Mouse (Mus musculus): ENCODE results near the gene Slc6a8. TPM values are rescaled to one million over a fixed set of nuclear protein-coding genes. Genes with fewer than 3 reads are reported as not detected.

The Slc6a8 gene
- polyA plus RNA-seq, 1 experiment from 2014 or later, result 192 TPM

DNA sequence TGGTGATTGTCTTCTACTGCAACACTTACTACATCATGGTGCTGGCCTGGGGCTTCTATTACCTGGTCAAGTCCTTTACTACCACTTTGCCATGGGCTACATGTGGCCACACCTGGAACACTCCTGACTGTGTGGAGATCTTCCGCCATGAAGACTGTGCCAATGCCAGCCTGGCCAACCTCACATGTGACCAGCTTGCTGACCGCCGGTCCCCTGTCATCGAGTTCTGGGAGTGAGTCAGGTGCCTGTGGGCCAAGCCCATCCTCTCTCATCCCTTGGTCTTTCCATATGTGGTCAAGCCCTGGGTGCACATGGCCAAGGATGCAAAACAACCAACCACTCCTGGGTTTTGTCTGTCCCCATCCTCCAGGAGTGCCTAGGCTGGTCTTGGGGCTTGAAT, 3.7 kb downstream of the Slc6a8 start:
- H3K27me3 ChIP-seq, result no peaks in the 10 kb centered on the region
- in situ Hi-C loops (cut with MboI; ENCODE audit: low pct_unique_long_range_greater_than_20kb), result no loop called here
- DNase-seq (ENCODE audit: low read depth, low spot score) (no peak), ATAC-seq (no peak)
- no peak for TF ChIP-seq CTCF (IDR thresholded peaks at IDR 0.05)
- CTCF ChIA-PET, result interaction anchor here (2.4 kb wide), 1 partner anchor 15 kb away, joined by 11 read pairs; no protein-coding TSS in a partner anchor
- POLR2A ChIA-PET, result no interaction called here

DNA sequence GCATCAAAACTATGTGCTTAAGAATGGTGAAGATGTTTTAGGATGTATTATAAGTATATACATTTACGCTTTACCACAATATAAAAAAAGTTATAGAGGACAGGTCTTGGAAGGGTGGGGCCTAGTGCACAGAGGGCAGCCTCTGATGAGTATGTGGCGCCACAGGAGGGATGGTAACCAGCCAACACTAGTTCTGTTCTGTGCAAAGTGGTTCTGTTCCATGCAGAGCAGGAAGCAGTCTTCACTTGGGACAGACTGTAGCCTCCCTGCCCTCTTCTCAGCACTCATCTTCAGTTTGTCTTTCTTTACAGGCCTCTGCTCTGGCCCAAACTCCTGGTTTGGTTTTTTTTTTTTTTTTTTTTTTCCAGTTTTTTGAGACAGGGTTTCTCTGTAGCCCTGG, 11.2 kb downstream of the Slc6a8 start:
- CTCF ChIA-PET, result no interaction called here
- TF ChIP-seq CTCF (IDR thresholded peaks at IDR 0.05), result no peak
- H3K27me3 ChIP-seq, result peaks cover 2% of the 10 kb centered on the region
- ATAC-seq (no peak), DNase-seq (ENCODE audit: low read depth, low spot score) (no peak)
- in situ Hi-C loops (cut with MboI; ENCODE audit: low pct_unique_long_range_greater_than_20kb), result no loop called here
- POLR2A ChIA-PET, result no interaction called here

DNA sequence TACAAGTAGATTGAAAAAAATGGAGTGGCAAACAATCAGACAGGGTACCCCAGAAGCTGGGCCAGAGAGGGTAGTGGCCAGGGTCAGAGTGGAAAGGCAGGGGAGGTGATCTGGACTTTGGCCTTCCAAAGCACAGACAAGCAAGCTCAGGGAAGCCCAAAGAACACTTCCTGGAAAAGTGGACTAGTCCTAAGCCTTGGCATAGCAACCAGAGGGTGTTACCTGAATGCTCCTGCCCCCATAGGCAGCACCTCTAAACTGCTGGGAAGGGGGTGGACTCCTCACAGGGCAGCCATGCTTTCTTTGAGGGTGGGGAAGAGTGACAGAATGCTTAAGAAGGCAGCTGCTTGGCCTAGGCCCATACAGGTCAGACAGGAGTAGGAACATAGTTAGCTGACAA, 12.0 kb downstream of the Slc6a8 start:
- ChIA-PET CTCF (interaction anchor here (1.2 kb wide), 2 partner anchors 10 to 33 kb away, joined by 3 to 5 read pairs; no protein-coding TSS in a partner anchor), POLR2A (interaction anchor here (1.6 kb wide), 1 partner anchor 10 kb away, joined by 9 read pairs; no protein-coding TSS in a partner anchor)
- no peak for TF ChIP-seq CTCF (IDR thresholded peaks at IDR 0.05)
- peaks cover 2% of the 10 kb centered on the region for H3K27me3 ChIP-seq
- in situ Hi-C loops (cut with MboI; ENCODE audit: low pct_unique_long_range_greater_than_20kb), result no loop called here
- DNase-seq (ENCODE audit: low read depth, low spot score) (no peak), ATAC-seq (no peak)

DNA sequence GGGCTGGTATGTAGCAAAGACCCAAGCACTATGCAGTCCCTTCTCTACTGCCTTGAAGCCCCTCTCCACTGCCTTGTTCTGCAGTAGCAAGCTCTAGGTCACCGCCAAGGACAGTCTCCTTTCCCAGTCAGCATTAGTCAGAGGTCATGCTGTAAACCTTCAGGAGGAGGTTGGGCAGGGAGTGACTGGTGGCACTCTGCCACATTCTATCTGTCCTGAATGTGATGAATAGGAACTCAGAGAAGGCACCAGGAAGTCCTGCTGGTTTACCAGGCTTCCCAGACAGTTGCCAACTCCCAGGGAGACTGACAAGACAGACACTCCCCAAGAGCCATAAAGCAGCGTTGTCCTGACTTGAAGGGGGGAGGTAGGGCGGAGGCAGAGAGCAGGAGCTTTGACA, 12.7 kb downstream of the Slc6a8 start:
- in situ Hi-C loops (cut with MboI; ENCODE audit: low pct_unique_long_range_greater_than_20kb), result no loop called here
- TF ChIP-seq CTCF (IDR thresholded peaks at IDR 0.05), result no peak
- POLR2A ChIA-PET, result interaction anchor here (1.6 kb wide), 1 partner anchor 11 kb away, joined by 9 read pairs; no protein-coding TSS in a partner anchor
- DNase-seq (ENCODE audit: low read depth, low spot score) (no peak), ATAC-seq (peak; percentile 63)
- peaks cover 2% of the 10 kb centered on the region for H3K27me3 ChIP-seq
- CTCF ChIA-PET, result interaction anchor here (1.2 to 2.0 kb wide), 3 partner anchors 10 to 32 kb away, joined by 3 to 5 read pairs (median 4); no protein-coding TSS in a partner anchor

DNA sequence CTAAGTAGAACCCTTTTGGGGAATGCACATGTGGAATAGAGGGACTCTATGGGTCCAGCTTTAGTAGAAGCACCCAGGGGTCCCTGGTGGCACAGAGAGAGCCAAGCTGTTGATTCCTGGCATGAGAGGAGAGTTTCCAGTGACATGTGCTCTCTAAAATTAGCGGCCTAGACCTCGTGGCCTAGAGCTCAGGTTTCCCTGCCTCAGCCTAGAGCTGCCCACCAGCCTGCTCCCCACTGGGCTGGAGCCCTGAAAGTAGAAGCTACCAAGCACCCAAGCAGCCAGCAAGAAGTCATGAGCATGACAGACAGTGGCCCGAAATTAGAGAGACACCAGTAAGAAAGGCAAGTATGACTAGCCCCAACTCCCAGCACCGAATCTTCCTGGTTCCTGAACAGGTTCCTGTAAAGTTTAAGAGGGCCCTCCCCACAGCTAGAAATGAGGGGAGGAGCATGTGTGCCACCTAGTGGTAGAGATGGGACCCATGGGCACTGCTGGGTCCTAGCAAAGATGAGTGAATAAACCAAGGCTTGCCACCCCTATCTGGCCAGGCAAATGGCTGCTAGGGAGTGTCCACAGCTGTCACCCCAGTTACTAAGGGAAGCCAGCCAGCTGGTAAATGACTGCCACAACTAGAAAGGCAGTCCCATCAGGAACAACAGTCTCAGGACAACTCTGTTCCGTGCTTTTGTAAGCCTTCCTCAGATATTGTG, 18.1 kb downstream of the Slc6a8 start:
- POLR2A ChIA-PET, result interaction anchor here (1.0 to 1.6 kb wide), 2 partner anchors 9 to 19 kb away, joined by 3 to 4 read pairs; no protein-coding TSS in a partner anchor
- ATAC-seq, result peak; percentile 65
- DNase-seq (ENCODE audit: low read depth, low spot score), result no peak
- in situ Hi-C loops (cut with MboI; ENCODE audit: low pct_unique_long_range_greater_than_20kb), result no loop called here
- CTCF ChIA-PET, result interaction anchor here (1.4 to 2.4 kb wide), 5 partner anchors 9 to 26 kb away, joined by 4 to 12 read pairs (median 11); no protein-coding TSS in a partner anchor
- peak; percentile 80 for TF ChIP-seq CTCF (IDR thresholded peaks at IDR 0.05)
- H3K27me3 ChIP-seq, result peaks cover 11% of the 10 kb centered on the region

DNA sequence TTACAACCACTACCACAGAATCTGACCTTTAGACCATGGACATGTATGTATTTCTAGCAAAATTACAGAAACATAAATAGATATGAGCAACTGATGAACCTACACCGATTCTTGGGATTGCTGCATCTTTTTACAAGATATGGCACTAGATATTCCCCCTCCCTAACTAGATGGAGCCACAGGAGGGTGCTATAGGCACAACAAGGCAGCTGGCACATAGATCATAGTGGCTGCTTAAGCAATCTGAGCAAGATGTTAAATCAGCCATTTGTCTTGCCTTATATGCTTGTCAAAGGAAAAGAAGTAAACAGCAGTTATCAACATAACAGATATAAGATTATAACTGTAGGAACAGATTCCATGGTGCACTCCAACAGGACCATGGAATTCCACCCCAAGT, 27.5 kb downstream of the Slc6a8 start:
- H3K27me3 ChIP-seq, result peaks cover 7% of the 10 kb centered on the region
- no peak for DNase-seq (ENCODE audit: low read depth, low spot score)
- ATAC-seq, result no peak
- ChIA-PET POLR2A (no interaction called here), CTCF (interaction anchor here (1.1 kb wide), 1 partner anchor 12 kb away, joined by 4 read pairs; no protein-coding TSS in a partner anchor)
- in situ Hi-C loops (cut with MboI; ENCODE audit: low pct_unique_long_range_greater_than_20kb), result no loop called here
- peak; percentile 48 for TF ChIP-seq CTCF (IDR thresholded peaks at IDR 0.05)

DNA sequence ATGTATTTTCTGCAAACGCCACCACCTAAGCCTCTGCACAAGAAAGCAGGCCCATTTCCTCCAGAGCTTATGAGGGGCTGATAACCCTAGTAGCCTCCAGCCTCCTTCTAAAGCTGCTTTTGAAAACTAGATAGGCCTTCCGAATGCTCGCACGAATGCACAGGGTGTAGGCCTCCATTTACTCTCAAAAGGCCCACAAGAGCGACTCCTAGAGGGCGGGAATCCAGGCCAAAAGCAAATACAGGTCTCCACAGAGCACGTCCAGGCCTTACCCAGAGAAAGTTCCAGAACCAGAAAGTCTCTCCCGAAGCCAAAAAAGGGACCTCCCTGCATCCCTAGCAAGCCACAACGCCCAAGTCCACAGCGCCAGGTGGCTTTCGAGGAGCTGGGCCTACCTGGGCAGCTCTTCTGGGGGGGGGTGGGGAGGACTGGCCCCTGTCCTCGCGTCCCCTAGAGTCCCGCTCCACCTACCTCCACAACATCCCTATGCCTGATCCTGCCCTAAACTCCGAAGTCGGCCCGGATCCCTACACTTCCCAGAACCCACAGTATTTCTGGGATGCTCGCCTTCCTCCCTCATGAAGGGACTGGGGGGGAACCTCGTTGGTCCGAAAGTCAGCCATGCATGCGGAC, 42.6 kb downstream of the Slc6a8 start:
- H3K27me3 ChIP-seq, result no peaks in the 10 kb centered on the region

DNA sequence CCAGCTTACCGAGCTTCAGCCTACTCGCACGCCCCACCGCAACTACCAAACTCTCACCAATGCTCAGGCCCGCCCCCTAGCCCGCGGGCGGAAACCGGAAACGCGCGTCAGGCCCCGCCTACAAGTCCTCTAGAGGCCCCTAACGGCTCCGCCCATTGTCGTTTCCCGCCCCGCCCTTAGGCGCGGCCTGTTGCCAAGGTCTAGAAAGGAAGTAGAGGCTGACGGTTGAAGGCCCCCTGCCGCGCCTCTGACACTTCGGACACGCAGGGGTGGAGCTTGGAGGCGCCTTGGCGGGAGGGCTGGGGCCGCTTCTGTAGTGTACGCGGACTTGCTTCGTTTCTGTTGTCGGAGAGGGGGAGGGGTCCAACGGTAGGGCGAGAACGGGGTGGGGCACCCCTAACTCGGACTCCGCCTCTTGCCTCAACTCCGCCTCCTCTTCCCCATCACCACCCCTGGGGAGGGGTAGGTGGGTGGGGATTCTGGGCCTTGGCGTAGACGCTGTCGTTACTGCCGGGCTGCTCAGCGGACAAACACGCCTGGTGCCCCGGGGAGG, 43.2 kb downstream of the Slc6a8 start, which contains the start of the genes Bcap31 and Abcd1:
Gene Bcap31 (minus strand): TSS at position 67 of the 553 bp plus-strand sequence.
Gene Abcd1 (plus strand): TSS at position 489 of the 553 bp plus-strand sequence.
- H3K27me3 ChIP-seq, result no peaks in the 10 kb centered on the region
- ChIA-PET CTCF (no interaction called here), POLR2A (no interaction called here)
- in situ Hi-C loops (cut with MboI; ENCODE audit: low pct_unique_long_range_greater_than_20kb), result no loop called here
- DNase-seq (ENCODE audit: low read depth, low spot score) (peak; percentile 68), ATAC-seq (peak; percentile 72)
- no peak for TF ChIP-seq CTCF (IDR thresholded peaks at IDR 0.05)

More for the DNA sequence above, 42.6 kb downstream of the Slc6a8 start:
- ATAC-seq, result peak; percentile 17
- DNase-seq (ENCODE audit: low read depth, low spot score), result no peak
- POLR2A ChIA-PET, result no interaction called here
- no peak for TF ChIP-seq CTCF (IDR thresholded peaks at IDR 0.05)
- in situ Hi-C loops (cut with MboI; ENCODE audit: low pct_unique_long_range_greater_than_20kb), result no loop called here
- CTCF ChIA-PET, result interaction anchor here (1.0 kb wide), 1 partner anchor 12 kb away, joined by 5 read pairs; no protein-coding TSS in a partner anchor

DNA sequence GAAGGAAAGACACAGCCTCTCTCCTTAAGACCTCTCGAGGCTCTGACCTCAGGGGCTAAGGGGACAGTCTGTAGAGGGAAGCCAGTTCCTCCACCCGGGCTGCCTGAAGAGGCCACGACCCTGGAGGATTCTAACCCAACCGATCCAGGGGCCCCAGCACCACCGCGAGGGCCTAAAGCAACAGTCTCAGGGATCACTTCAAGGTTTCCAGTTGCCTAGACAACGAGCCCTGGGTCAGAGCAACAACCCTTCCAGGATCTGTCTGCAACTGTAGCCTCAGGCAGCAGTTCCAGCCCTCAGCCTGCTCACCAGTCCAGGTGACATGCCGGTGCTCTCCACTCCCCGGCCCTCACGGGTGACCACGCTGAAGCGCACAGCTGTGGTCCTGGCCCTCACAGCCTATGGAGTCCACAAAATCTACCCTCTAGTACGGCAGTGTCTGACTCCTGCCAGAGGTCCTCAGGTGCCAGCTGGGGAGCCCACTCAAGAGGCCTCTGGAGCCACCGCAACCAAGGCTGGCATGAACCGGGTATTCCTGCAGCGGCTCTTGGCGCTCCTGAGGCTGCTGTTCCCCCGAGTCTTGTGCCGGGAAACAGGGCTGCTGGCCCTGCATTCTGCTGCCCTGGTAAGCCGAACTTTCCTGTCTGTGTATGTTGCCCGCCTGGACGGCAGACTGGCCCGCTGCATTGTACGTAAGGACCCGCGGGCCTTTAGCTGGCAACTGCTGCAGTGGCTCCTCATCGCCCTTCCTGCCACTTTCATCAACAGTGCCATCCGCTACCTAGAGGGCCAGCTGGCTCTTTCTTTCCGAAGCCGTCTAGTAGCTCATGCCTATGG, 44.0 kb downstream of the Slc6a8 start:
- no peaks in the 10 kb centered on the region for H3K27me3 ChIP-seq
- ChIA-PET CTCF (interaction anchor here (1.2 kb wide), 1 partner anchor 26 kb away, joined by 4 read pairs; no protein-coding TSS in a partner anchor), POLR2A (no interaction called here)
- DNase-seq (ENCODE audit: low read depth, low spot score) (no peak), ATAC-seq (peak; percentile 13)
- no peak for TF ChIP-seq CTCF (IDR thresholded peaks at IDR 0.05)
- in situ Hi-C loops (cut with MboI; ENCODE audit: low pct_unique_long_range_greater_than_20kb), result no loop called here

DNA sequence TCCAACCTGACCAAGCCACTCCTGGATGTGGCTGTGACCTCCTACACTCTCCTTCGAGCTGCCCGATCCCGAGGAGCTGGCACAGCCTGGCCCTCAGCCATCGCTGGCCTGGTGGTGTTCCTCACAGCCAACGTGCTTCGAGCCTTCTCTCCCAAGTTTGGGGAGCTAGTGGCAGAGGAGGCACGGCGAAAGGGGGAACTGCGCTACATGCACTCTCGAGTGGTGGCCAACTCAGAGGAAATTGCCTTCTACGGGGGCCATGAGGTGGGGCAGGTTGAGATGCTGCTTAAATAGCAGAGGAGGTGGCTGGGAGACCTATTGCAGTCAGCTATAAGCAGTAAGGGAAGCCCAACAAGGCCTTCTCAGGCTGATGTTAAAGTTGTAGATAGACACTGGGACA, 44.7 kb downstream of the Slc6a8 start:
- in situ Hi-C loops (cut with MboI; ENCODE audit: low pct_unique_long_range_greater_than_20kb), result no loop called here
- ChIA-PET POLR2A (no interaction called here), CTCF (interaction anchor here (1.2 to 1.3 kb wide), 2 partner anchors 27 to 32 kb away, joined by 3 to 4 read pairs; no protein-coding TSS in a partner anchor)
- H3K27me3 ChIP-seq, result peaks cover 5% of the 10 kb centered on the region
- ATAC-seq (no peak), DNase-seq (ENCODE audit: low read depth, low spot score) (no peak)
- no peak for TF ChIP-seq CTCF (IDR thresholded peaks at IDR 0.05)

Measured in Patski (cell line).